Mouse (Mus musculus) C2C12 (cell line): Measurements from ENCODE around the gene Mrps24.

Experiments
- CEBPB ChIP-seq: IDR thresholded peaks from one replicate; pipeline ENCODE4 v1.6.1; 2011; ENCODE audit warnings: low read depth, mild to moderate bottlenecking, control low read depth, moderate library complexity
- CTCF ChIP-seq: IDR thresholded peaks from one replicate; pipeline ENCODE4 v1.5.1; 2011; ENCODE audit not compliant: control insufficient read depth, insufficient read depth, insufficient read length
- FOSL1 ChIP-seq: IDR thresholded peaks from one replicate; pipeline ENCODE4 v1.8.0; 2011; ENCODE audit warnings: mild to moderate bottlenecking, low read length; ENCODE audit not compliant: poor library complexity, insufficient read depth, severe bottlenecking
- MAX ChIP-seq: IDR thresholded peaks from one replicate; pipeline ENCODE4 v1.6.1; 2011; ENCODE audit warnings: mild to moderate bottlenecking, control low read depth
- MYOD1 ChIP-seq: IDR thresholded peaks from one replicate; pipeline ENCODE4 v1.6.1; 2011; ENCODE audit warnings: low read depth; ENCODE audit not compliant: control insufficient read depth, insufficient read length
- MYOG ChIP-seq: IDR thresholded peaks from one replicate; pipeline ENCODE4 v1.6.1; 2011; ENCODE audit not compliant: control insufficient read depth, insufficient read length; ENCODE audit errors: extremely low read depth
- USF1 ChIP-seq: IDR thresholded peaks from one replicate; pipeline ENCODE4 v1.6.1; 2011; ENCODE audit warnings: low read depth, mild to moderate bottlenecking, control low read depth, moderate library complexity

DNA sequence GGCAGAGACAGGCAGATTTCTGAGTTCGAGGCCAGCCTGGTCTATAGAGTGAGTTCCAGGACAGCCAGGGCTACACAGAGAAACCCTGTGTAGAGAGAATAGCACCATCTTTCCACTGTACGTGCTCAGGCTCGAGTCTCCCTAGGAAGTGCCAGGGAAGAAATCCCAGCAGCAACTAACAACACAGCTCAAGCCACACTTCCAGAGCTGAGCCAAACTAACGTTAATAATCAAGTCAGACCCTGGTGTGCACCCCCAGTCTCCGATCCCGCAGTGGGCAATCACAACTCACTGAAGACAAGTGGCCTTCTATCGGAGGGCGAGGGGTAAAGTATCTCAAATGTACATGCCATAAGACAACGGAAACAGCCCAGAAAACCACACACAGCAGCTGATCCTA, 14.1 kb upstream of the Mrps24 start:
- TF ChIP-seq CTCF (no peak), MYOG (no peak), MAX (no peak), USF1 (no peak), MYOD1 (no peak), CEBPB (no peak), FOSL1 (no peak)
